Mouse (Mus musculus) frontal cortex, postnatal 10 days (tissue): ENCODE results near the gene Ska2.

Source experiments
- DNase-seq, 2 experiments: peaks; one replicate each; pipeline ENCODE4 v3.0.0; 2022; ENCODE audit warnings: low spot score in 2 of 2, mixed read lengths in 1 of 2

Gene Ska2

DNA sequence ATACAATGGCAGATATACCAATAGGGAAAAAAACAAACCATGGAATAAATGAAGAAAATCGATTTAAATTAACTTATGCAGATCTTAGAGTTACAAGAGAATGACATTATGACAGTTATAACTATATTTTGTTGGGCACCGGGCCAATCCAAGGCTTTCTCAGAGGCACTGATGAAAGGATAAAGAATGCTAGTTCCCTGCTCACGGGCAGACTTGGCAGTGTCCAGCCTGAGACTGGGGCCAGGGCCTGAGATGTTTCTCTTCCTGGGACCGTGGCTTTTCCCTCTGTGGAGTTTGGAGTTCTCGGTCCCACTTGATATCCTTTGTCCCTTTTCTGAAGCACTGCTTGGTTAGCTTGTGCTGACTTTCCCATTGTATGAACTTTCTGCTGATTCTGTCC, 64.6 kb downstream of the Ska2 start:
- DNase-seq: no peak
